ENCODE assay signal across 16 mouse cellular contexts in genomic region chr5:144913361-144913760, GRCm38 (mm10).
"Had no signal": no experiment of that assay in that cellular context is flagged by ENCODE, and none has a peak within 500 bp of the region (broad histone marks: within the 10 kb centered on the region; RNA-seq: fewer than 3 reads in every experiment).

No protein-coding gene starts in this region.

- H3K27me3 ChIP-seq: limb, embryonic 15.5 days; liver, embryonic 12.5 days; lung, embryonic 15.5 days; midbrain, embryonic 15.5 days; neural tube, embryonic 15.5 days had no signal

- H3K4me3 ChIP-seq: limb, embryonic 15.5 days; liver, embryonic 12.5 days; lung, embryonic 15.5 days; megakaryocyte, embryonic 14.5 days; midbrain, embryonic 15.5 days; neural tube, embryonic 15.5 days had no signal

- ATAC-seq: liver, embryonic 12.5 days; midbrain, embryonic 15.5 days had no signal

- H3K9ac ChIP-seq: limb, embryonic 15.5 days; liver, embryonic 12.5 days; lung, embryonic 15.5 days; midbrain, embryonic 15.5 days; neural tube, embryonic 15.5 days had no signal

- H3K9me3 ChIP-seq: limb, embryonic 15.5 days; liver, embryonic 12.5 days; lung, embryonic 15.5 days; midbrain, embryonic 15.5 days; neural tube, embryonic 15.5 days had no signal

- DNase-seq: kidney, adult 11 months; kidney, adult 9 months; kidney, postnatal 36 days; lung, postnatal 14 days; spleen, adult 18-20 months; thymus, adult 18-20 months; thymus, postnatal 14 days had no signal

- H3K27ac ChIP-seq: kidney, postnatal 0 days; limb, embryonic 15.5 days; liver, embryonic 12.5 days; lung, embryonic 15.5 days; macrophage; midbrain, embryonic 15.5 days had no signal

- H3K4me2 ChIP-seq: limb, embryonic 15.5 days; liver, embryonic 12.5 days; lung, embryonic 15.5 days; midbrain, embryonic 11.5 days; midbrain, embryonic 15.5 days; neural tube, embryonic 15.5 days had no signal

- H3K36me3 ChIP-seq: limb, embryonic 15.5 days; liver, embryonic 12.5 days; lung, embryonic 15.5 days; midbrain, embryonic 15.5 days; neural tube, embryonic 15.5 days had no signal
